Mouse (Mus musculus) ES-E14 (cell line): ENCODE data around the gene Myg1.
"Not testable (repeated sequence)": the region's sequence is repeated elsewhere in the genome, so short reads cannot be mapped to it uniquely, and the experiment has no call there.

Experiments used
- CHD2 ChIP-seq: IDR thresholded peaks from 2 replicates; pipeline ENCODE4 v1.6.1; 2014; ENCODE audit warnings: mild to moderate bottlenecking, low read depth, low read length, inconsistent platforms
- HCFC1 ChIP-seq: IDR thresholded peaks from 2 replicates; pipeline ENCODE4 v1.6.1; 2012; ENCODE audit warnings: low read length, inconsistent platforms, borderline replicate concordance; ENCODE audit not compliant: insufficient read depth
- MAFK ChIP-seq: IDR thresholded peaks from 2 replicates; pipeline ENCODE4 v1.6.1; 2014; ENCODE audit warnings: mild to moderate bottlenecking, low read depth, low read length, inconsistent platforms; ENCODE audit not compliant: insufficient read depth
- ZC3H11A ChIP-seq: IDR thresholded peaks from 2 replicates; pipeline ENCODE4 v1.6.1; 2012; ENCODE audit warnings: low read depth, mild to moderate bottlenecking, inconsistent platforms, low read length, borderline replicate concordance
- ZNF384 ChIP-seq: IDR thresholded peaks from 2 replicates; pipeline ENCODE4 v1.6.1; 2012; ENCODE audit warnings: low read depth, low read length, inconsistent platforms

DNA sequence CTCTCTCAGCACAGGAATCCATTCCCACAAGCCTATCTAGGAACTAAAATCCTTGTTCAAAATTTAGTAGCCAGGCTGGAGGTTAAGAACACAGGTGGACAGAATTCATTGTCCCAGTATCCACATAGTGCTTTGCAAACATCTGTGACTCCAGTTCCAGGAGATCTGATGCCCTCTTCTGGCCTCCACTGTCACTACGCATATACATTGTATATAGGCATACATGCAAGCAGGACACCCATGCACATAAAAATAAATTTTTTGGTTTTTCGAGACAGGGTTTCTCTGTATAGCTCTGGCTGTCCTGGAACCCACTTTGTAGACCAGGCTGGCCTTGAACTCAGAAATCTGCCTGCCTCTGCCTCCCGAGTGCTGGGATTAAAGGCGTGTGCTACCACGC is 4.4 kb downstream of the Myg1 start:
- TF ChIP-seq ZNF384, MAFK, ZC3H11A, CHD2, HCFC1: not testable (repeated sequence)
